Mouse (Mus musculus) cerebellum, adult 11 months (tissue): ENCODE results near the gene Ptcd1.
A peak's percentile ranks its signal among the peaks of the same experiment; 100 is the strongest.
"Not testable (repeated sequence)": the region's sequence is repeated elsewhere in the genome, so short reads cannot be mapped to it uniquely, and the experiment has no call there.

ENCODE experiments used
- DNase-seq: peaks from one replicate; pipeline ENCODE4 v3.0.0; 2022

The Ptcd1 gene

DNA sequence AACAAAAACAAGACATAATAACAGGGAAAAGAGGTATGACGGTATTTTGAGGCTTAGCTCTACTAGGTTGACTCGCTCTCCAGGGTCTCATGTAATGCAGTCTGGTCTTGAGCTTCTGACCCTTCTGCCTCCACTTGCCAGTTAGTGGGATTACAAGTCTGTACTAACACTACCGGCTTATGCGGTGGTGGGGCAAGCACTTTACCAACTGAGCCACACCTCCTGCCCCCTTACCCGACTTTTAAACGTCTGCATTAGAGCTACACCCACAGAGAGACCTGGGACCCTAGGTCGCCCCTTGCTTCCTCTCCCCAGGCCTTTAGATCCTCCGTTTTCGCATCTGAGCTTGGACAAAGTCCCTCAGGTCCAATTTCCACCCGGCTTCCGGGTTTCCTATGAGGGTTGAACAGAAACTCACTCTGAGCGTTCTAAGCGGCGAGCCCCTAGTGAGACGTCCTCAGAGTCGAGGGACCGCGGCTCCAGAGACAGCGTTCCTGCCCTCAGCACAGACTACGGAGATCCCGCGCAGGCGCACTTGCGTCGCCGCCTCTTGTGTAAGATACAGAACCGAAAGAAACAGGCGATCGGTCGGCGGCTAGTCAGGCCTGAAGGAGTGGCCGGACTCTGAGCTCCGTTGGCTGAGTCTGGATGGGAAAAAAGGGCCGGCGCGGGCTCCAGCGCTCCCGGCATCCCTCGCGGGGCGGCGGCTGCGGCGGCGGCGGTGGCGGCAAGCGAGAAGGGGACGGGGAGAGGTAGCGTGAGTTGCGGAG, at the start of gene Ptcd1, which contains the start of gene Cpsf4:
Gene Ptcd1 (minus strand): TSS at position 573 of the 770 bp plus-strand sequence.
Gene Cpsf4 (plus strand): TSS at position 678 of the 770 bp plus-strand sequence.
- peak; percentile 98 for DNase-seq

DNA sequence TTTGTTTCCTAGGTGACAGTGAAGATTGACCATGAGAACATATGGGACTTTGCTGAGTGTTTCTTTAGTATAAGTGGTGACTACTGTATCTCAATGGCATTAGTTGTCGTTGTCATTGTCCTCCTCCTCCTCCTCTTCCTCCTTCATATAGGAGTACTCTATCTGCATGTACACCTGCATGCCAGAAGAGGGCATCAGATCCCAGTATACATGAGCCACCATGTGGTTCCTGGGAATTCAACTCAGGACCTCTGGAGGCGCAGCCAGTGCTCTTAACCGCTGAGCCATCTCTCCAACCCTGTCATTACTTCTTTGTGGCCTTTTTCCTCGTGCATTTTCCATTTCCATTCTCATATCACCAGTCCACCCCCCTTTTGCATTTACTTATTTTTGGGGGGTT, 47.8 kb upstream of the Ptcd1 start:
- DNase-seq, result no peak

DNA sequence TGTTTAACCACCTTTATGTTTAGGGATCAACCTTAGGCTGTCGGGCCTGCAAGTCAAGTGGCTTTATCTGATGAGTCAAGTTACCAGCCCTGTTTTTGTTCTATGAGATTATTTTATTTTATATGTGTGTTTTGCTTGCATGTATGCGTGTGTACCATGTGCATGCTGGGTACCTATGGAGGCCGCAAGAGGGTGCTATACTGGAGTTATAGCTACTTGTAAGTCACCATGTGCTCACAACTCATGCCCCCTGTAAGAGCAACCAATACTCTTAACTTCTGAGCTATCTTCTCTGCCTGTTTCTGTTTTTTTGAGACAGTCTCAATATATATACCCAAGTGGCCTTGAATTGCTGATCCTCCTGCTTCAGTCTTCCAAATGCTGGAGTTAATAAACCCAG, 46.6 kb upstream of the Ptcd1 start:
- no peak for DNase-seq

DNA sequence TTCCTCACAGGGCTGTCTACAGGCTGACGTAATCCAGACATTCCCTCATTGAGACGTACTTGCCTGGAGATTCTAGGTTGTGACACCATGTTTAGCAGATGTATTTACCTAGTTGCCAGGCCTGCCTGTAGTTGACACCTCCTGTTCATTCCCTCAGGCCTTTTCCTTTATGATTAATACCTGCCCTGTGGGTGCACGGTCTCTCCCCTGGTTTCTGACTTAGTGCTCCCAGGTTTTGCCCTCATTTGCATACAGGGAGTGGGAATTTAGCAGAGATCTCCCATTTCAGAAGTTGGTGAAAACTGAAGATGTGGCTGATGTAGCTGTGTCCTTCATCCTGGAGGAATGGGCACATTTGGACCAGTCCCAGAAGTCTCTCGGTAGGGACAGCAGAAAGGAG, 45.3 kb upstream of the Ptcd1 start:
- DNase-seq, result no peak

DNA sequence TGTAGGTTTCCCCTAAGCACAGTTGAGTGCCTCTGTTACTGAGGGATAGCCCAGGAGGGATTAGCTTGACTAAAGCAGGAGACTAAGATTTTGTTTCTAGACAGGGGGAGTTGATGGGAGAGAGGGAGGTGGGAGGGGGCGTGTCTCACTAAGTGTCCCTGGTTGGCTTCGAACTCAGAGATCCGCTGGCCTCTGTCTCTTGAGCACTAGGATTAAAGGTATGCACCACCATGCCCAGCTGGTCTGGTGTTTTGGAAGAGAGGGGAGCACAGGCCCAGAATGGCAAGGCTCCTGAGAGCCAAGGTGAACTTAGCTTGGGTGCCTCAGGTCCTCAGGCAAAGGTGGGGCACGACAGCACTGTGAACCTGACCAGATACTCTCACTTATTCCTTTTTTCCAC, 44.4 kb upstream of the Ptcd1 start:
- no peak for DNase-seq

DNA sequence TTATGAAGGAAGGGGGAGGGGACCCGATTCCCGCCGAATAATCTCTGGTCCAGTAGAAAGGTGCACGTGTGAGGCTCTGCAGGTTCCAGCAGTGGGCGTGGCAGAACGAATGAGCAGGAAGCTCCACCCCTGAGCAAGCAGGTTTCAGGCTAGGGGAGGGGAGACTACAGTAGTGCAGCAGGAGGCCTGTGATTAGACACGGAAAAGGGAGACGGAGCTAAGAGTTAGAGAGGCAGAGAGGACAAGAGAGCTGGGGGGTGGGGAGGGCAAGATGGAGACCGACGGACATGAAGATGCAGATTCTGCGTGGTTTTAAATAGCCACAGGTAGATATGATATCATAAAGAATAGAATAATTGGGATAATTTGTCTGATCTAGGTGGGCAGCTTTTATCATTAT, 41.5 kb upstream of the Ptcd1 start:
- not testable (repeated sequence) for DNase-seq

DNA sequence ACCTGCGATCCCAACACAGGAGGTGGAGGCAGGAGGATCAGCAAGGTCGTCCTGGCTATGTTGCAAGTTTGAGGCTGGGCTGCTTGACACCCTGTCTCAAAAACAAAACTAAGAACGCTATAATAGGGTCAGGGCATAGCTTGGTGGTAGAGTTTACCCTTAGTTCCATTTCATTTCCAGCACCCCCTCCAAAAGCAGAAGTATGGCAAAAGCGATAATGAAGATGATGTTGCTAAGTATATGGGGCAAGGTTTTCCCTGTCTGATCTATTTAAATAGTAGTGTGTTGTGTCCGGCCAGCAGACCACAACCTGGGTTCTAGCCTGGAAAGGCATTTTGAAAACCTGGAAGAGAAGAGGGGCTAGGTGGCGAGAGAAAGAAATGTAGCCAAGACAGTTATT, 41.0 kb upstream of the Ptcd1 start:
- no peak for DNase-seq

DNA sequence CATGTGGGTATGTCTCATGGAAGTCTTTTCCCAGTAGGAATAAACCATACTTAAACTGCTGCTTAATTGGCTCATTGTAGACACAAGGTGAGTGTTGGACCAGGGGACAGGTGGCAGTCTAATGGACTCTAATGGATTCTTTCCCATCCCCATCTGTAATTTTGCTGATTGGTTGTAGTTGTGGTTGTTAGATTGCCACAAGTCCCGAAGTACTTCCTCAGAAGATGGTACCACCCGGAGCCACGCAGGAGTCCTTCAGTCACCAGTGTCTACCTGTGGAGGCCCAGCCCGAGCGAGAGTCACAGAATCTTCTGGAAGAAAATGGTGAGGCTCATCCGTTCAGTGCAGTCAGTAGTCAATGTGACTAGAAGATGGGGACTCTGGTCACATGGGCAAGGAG, 40.5 kb upstream of the Ptcd1 start:
- no peak for DNase-seq

DNA sequence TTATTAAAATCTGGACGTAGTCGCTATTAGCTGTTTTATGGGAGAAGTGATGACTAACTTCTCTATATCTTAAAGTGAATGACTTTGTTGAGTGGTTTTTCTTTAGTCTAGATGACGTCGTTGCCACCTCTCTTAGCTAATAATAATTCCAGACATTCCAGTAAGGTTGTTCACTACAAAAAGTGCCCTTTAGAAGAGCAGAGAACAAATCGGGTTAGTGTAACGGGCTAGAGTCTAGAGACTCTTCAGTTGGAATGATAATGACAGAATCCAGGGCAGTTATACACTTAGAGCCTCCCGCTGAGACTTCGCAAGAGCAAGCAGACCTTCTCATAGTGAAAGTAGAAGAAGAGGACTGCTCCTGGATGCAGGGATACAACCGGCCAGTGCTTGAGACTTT, 38.1 kb upstream of the Ptcd1 start:
- DNase-seq, result no peak

DNA sequence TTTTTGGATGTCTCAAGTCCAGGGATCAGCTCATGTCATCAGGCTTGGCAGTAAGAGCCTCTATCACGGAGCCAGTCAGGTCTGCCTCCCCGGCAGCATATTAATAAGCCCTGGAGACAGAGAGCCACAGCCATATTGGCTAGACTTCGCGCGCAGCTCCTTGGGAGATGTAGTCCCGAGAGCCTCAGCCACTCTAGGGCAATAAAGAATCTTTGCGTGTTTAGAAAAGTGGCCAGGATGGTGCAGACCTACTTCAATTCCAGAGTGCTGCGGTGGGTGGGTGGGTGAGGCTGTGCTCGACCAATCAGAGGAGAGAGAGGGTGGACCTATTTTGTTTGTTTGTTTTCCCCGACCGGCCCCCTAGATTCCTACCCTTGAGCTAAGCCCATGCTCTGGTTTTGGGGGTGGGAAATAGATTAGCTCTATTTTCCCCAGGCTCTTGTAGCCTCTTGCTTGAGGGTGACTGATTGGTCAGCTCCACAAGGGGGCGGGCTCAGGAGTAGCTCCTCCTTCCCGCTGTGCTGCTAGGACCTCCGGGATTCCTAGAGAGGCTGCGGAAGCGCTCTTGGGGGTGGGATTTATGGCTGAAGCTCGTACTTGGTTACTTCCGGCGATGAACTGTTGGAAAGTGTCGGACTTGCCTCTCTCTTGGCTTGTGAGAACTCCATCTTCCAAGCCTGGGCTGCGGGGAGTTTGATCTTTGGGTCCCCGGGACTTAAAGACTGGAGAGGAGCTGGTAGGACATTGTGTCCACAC, 37.2 kb upstream of the Ptcd1 start, which contains the start of gene Zkscan5:
Gene Zkscan5 (plus strand): TSS at position 627 of the 756 bp plus-strand sequence.
- peak; percentile 98 for DNase-seq

DNA sequence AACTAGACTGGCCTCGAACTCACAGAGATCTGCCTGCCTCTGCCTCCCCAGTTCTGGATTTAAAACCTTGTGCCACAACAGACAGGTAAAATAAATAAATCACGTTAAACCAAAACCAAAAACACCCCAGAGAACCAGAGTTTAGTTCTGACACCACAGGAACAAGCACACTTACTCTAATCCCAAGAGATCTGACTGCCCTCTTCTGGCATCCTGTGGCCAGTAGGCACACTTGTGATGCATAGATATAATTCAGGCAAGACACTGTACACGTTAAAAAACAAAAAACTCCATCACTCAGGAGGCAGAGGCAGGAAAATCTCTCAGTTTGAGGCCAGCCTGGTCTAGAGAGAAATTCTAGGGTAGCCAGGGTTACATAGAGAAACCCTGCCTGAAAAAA, 35.5 kb upstream of the Ptcd1 start:
- no peak for DNase-seq

DNA sequence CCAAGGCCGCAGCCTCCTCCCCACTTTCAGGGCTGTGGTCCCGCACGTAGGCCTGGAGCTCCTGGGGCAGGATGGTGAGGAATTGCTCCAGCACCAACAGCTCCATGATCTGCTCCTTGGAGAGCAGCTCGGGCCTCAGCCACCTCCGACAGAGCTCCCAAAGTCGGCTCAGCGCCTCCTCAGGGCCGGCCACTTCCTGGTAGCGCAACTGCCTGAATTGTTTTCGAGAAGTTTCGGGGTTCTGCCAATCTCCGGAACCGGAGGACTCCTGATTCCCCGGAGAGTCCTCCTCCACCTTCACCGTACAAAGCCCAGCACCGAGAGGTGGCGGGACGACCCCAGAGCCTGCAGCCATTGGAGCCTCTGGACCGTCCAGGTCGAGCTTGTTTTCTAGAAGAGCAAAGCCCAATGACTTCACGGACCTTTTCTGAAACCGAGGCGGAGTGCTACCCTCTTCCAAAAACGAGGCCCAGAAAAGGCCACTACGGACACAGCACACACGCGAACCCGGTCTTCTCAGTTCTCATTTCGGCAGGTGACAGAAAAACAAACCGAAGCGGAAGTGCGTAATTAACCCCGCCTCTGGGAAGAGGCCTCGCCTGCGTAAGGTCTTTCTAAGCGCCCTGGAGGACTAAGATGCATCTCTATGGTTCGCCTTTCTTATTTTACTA, 34.5 kb upstream of the Ptcd1 start, which contains the start of gene Zkscan14:
Gene Zkscan14 (minus strand): TSS at position 548 of the 671 bp plus-strand sequence.
- DNase-seq, result peak; percentile 67

DNA sequence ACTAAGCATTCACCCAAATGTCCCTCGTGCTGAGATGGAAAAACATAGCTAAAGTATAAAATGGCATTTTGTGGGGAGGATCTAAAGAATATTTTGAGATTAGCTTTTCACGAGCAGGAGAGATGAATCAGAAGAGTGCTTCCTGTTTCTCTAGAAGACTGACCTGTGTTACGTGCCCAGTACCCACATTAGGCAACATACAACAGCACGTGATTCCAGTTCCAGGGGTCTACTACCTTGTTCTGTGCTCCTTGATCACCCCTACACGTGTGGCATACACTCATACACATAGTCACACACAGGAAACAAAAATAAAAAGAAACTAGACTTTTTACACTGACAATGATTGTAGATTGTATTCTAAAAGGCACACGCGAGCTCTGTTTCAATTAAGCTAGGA, 33.5 kb upstream of the Ptcd1 start:
- DNase-seq, result no peak

DNA sequence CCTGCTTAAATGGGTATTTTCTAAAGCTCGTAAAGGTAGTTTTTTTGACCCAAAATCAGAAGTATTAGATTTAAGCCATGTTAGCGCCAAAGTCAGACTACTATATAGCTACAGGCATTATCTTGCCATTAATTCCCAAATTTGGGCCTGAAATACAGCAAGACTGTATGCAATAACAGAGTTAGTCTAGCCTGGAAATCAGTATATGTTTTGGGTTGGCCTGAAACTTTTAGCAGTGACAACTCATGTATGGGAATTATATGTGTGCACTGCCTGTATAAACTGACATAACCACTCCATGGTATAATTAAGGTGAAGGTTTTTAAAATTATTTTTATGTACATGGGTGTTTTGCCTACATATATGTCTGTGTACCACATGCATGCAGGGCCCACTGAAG, 25.1 kb upstream of the Ptcd1 start, which contains the start of gene Atp5j2:
Gene Atp5j2 (minus strand): TSS at position 101 of the 400 bp plus-strand sequence.
- DNase-seq, result no peak

DNA sequence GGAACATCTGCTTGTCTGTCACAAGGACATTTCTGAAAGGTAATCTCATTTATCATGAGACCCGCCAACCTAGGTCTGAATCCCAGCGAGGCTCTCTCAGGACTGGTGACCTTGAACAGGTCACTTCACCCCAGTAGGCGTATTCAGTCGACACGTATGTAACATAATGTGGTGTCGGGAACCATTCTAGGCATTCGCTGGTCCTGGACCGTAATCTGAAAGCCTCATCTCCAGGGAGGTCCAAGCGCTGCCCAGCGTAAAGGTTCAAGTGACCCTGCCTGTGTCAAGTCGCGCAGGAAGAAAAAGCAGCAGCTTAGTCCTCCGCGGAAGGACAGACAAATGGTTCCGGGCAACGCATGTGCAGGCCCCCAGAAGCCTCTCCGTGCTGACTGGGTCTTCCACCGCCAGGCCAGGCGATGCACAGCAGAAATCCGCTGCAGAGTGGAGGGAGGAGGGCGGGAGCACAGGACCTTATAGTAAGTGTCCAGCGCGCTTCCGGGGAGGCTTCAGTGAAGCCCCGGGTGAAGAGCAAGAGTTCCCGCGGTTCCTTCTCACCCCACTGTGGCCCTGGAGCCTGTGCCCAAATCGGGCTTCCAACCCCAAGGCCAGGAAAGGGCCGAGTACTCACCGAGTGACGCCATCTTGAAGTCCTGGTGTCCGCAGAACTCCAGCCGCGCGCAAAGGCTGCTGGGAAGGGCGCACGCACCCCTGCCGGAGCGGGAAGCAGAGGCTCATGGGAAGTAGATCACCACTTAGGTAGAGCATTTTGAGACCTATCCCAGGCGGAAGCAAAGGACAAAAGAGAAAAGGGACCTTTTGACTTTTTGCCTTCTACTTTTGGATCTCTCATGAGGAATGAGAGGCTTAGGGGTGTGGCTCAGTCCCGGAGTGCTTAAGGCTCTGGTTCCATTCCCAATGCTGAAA, 24.2 kb upstream of the Ptcd1 start:
- peak; percentile 85 for DNase-seq

DNA sequence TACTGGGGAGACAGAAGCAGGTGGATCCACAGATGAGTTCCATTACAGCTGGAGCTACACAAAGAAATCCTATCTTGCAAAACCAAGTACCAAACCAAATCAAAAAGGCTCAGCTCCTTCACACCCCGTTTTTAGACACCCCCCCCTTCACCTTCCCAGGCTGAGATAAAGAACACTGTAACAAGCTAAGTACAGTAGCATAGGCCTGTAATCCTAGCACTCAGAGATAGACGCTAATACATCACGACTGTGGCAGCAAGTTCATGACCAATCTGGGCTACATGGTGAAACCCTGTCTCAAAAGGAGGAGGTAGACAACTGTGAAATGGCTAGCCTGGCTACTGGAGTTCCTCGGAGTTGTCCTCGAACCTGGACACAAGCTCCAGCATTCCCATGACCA, 23.5 kb upstream of the Ptcd1 start:
- no peak for DNase-seq

DNA sequence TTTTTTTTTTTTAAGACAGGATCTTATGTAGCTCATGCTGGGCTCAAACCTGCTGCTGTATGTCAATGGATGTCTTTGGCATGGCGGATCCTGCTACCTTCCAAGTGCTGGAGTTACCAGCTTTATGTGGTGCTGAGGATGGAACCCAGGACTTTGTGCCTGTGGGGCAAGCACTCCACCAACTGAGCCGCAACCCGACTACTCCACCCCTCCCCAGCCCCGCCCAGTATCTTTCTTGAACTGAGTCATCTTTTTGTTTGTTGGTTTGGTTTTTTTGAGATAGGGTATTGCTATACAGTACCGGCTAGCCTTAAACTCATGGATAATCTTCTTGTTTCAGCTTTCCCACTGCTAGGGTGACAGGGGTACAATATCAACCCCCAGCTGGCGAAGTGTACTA, 22.5 kb upstream of the Ptcd1 start:
- DNase-seq, result no peak

DNA sequence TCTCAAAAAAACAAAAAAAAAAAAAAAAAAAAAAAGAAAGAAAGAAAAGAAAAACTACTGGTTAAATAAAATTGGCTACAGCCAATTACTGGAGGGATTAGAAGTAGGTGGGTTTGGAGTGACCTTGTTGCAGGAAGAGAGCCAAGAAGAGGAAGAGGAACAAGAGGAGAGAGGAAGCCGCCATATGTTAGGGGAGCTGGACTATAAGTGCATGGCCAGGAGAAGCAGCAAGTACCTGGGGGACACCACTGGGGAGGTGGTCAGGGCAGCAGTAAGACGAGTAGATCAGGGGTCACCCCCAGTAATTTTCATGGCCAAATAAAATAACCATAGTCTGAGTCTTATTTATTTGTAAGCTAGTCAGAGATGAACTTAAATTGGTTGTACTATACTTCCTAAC, 18.3 kb upstream of the Ptcd1 start:
- no peak for DNase-seq

DNA sequence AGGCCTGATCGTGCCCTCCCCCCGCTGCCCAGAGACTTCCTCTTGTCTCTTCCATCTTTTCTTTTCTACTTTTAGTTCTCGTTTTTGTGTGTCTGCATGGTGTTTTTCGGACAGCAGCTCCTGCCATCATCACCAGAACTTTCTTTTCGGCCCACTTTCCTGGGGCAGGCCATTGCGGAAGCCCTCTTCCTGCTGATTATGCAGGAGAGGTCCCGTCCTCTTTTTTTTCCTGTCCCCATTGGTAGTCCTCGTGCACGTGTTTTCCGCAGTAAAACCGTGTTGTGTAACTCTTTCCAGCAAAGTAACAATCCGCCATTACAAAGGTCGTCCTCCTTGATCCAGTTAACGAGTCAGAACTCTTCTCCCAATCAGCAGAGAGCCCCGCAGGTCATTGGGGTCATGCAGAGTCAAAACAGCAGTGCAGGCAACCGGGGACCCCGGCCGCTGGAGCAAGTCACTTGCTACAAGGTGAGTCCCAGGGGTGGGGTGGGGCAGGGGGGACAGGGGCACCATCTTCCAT, 11.6 kb upstream of the Ptcd1 start:
- no peak for DNase-seq

DNA sequence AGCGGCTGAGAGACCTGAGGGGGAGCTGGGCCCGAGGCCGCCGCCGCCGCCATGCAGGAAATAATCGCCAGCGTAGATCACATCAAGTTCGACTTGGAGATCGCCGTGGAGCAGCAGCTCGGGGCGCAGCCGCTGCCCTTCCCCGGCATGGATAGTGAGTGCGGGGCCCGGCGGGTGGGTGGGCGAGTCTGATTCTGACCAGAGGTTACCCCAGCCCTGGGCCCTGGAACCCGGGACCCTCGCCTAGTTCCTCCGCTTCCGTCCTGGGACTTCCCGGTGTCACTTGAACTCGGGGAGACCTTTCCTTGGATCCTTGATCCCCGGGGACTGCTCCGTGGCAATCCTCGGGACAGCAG, 376 bp upstream of the Ptcd1 start:
- DNase-seq, result no peak

DNA sequence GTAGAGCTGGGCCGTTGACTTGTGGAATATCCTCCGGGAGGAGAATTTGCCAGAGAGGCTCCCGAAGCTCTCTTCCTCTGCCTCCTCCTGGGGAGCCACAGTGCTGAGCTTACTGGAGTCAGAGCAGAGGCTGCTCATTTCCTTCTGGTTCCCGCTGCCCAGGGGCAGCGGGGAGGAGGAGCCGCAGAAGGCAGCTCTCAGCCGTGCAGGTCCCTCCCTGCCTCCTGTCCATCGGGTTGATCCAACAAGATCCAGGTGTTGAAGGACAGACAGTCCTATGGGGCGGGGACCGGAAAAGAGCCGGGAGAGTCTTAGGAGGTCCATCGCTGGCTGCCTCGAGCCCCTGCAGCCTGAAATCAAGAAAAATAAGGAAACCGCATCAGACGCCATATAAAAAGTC, 1.7 kb downstream of the Ptcd1 start:
- peak; percentile 11 for DNase-seq

DNA sequence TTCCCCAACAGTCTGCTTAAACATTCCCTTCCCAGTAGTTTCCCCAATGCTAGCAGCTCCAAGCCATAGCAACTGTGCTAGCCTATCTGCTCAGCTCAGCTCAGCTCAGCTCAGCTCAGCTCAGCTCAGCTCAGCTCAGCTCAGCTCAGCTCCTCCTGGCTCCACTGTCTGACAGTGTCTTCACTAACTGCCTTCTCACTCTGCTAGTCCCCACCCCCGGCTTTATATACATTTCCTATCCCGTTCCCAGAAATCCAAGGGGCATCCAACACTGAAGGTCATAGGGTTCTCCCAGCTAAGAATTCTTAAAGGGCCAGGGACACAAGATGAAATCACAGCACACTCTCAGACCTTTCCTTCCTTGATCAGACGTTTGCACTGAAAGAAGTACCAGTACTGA, 2.2 kb downstream of the Ptcd1 start:
- no peak for DNase-seq
